Mouse (Mus musculus): ENCODE measurements at regions not wholly inside any gene's neighbourhood (a gene's known extent, or its start where the extent isn't known, plus 50 kb on each side); places are given as distances from the start of the nearest gene placed in this dataset.

DNA sequence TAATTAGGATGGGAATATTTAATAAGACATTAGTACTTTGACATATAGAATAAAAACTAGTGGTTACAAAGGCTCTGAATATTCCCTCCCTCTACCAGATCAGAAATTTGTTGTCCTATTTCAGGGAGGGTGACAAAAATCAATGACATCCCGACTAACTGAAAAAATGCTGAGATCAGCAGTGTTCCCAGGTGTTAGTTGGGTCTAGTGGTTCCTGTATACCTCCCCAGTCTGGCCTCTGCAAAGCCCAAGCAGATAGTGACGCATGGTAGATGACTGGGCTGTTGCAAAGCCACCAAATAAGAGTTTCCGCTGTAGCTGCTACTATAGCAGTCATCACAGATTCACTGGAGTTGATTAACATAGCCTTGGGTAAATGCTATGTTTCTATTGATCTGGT is 59.9 kb upstream of the Gm4791 start:
- H3K4me3 ChIP-seq (ENCODE audit: low read depth, low read length) = no peak overlapping the region
- H3K4me1 ChIP-seq (ENCODE audit: insufficient read depth) = no peaks in the 10 kb centered on the region
- TF ChIP-seq EP300 (IDR thresholded peaks at IDR 0.05; ENCODE audit: low read depth) (no peak), CTCF (IDR thresholded peaks at IDR 0.05; ENCODE audit: low read depth) (no peak)
- H3K36me3 ChIP-seq (replicated peaks; ENCODE audit: insufficient read depth, low read length) = no peaks in the 10 kb centered on the region
- DNase-seq (no peak), ATAC-seq (no peak)
- H3K27ac ChIP-seq (ENCODE audit: low read depth) = no peak overlapping the region
- WGBS (ENCODE audit: insufficient replicate concordance) = 69% methylated on average over 3 of the region's 3 CpGs
- H3K9me3 ChIP-seq (ENCODE audit: low read length) = no peaks in the 10 kb centered on the region
- H3K27me3 ChIP-seq (ENCODE audit: insufficient read depth, low read length) = no peaks in the 10 kb centered on the region
- no peak overlapping the region for H3K9ac ChIP-seq (replicated peaks)
- no peak overlapping the region for H3K4me2 ChIP-seq (ENCODE audit: low read depth, low read length)

GRCm38 (mm10) chr9:46925641-46926040 is 72.9 kb upstream of the Gm4791 start:
- H3K27me3 ChIP-seq (ENCODE audit: insufficient read depth, low read length) = no peaks in the 10 kb centered on the region
- H3K9ac ChIP-seq (replicated peaks) = no peak overlapping the region
- DNase-seq (no peak), ATAC-seq (no peak)
- H3K36me3 ChIP-seq (replicated peaks; ENCODE audit: insufficient read depth, low read length) = no peaks in the 10 kb centered on the region
- no peak for TF ChIP-seq CTCF (IDR thresholded peaks at IDR 0.05; ENCODE audit: low read depth)
- no peak for TF ChIP-seq EP300 (IDR thresholded peaks at IDR 0.05; ENCODE audit: low read depth)
- no peaks in the 10 kb centered on the region for H3K4me1 ChIP-seq (ENCODE audit: insufficient read depth)
- no peak overlapping the region for H3K27ac ChIP-seq (ENCODE audit: low read depth)
- H3K4me2 ChIP-seq (ENCODE audit: low read depth, low read length) = no peak overlapping the region
- H3K4me3 ChIP-seq (ENCODE audit: low read depth, low read length) = no peak overlapping the region
- 59% methylated on average over 3 of the region's 3 CpGs for WGBS (ENCODE audit: insufficient replicate concordance)
- no peaks in the 10 kb centered on the region for H3K9me3 ChIP-seq (ENCODE audit: low read length)

GRCm38 (mm10) chr9:46920081-46920480 is 78.5 kb upstream of the Gm4791 start:
- TF ChIP-seq CTCF (IDR thresholded peaks at IDR 0.05; ENCODE audit: low read depth) = no peak
- 86% methylated on average over 1 of the region's 1 CpGs for WGBS (ENCODE audit: insufficient replicate concordance)
- Histone ChIP-seq H3K9ac (replicated peaks) (no peak overlapping the region), H3K4me1 (ENCODE audit: insufficient read depth) (no peaks in the 10 kb centered on the region), H3K36me3 (replicated peaks; ENCODE audit: insufficient read depth, low read length) (no peaks in the 10 kb centered on the region), H3K27me3 (ENCODE audit: insufficient read depth, low read length) (no peaks in the 10 kb centered on the region), H3K9me3 (ENCODE audit: low read length) (no peaks in the 10 kb centered on the region), H3K4me3 (ENCODE audit: low read depth, low read length) (no peak overlapping the region), H3K4me2 (ENCODE audit: low read depth, low read length) (no peak overlapping the region), H3K27ac (ENCODE audit: low read depth) (no peak overlapping the region)
- no peak for ATAC-seq
- DNase-seq = no peak

DNA sequence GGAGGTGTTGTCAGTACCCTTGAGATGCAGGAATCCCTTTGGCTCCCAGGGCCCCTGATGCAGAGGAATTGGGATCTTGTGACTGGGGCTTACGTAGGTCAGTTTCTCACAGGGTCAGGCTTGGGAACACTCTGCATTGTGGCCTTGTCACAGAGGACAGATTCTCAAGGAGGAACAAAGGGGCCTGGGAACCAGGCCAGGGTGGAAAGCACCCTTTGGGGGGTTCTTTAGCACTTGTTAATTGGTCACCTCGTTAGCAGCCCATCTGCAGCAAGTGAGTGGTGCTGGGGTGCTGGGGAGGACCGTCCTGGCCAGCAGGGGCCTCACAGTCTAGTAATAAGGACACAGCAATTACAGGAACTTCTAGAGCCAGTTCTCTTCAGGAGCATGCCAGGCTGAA is 85.3 kb upstream of the Gm4791 start:
- Histone ChIP-seq H3K9me3 (ENCODE audit: low read length) (no peaks in the 10 kb centered on the region), H3K4me2 (ENCODE audit: low read depth, low read length) (no peak overlapping the region), H3K36me3 (replicated peaks; ENCODE audit: insufficient read depth, low read length) (no peaks in the 10 kb centered on the region), H3K27ac (ENCODE audit: low read depth) (no peak overlapping the region), H3K9ac (replicated peaks) (no peak overlapping the region), H3K4me1 (ENCODE audit: insufficient read depth) (no peaks in the 10 kb centered on the region), H3K27me3 (ENCODE audit: insufficient read depth, low read length) (no peaks in the 10 kb centered on the region), H3K4me3 (ENCODE audit: low read depth, low read length) (no peak overlapping the region)
- no peak for ATAC-seq
- DNase-seq = no peak
- no peak for TF ChIP-seq CTCF (IDR thresholded peaks at IDR 0.05; ENCODE audit: low read depth)
- TF ChIP-seq EP300 (IDR thresholded peaks at IDR 0.05; ENCODE audit: low read depth) = no peak
- 33% methylated on average over 3 of the region's 3 CpGs for WGBS (ENCODE audit: insufficient replicate concordance)

- no peak for TF ChIP-seq EP300 (IDR thresholded peaks at IDR 0.05; ENCODE audit: low read depth)
- no peak for TF ChIP-seq CTCF (IDR thresholded peaks at IDR 0.05; ENCODE audit: low read depth)
- H3K4me3 ChIP-seq (ENCODE audit: low read depth, low read length) = no peak overlapping the region
- H3K36me3 ChIP-seq (replicated peaks; ENCODE audit: insufficient read depth, low read length) = no peaks in the 10 kb centered on the region
- no peaks in the 10 kb centered on the region for H3K27me3 ChIP-seq (ENCODE audit: insufficient read depth, low read length)
- ATAC-seq = no peak
- no peaks in the 10 kb centered on the region for H3K9me3 ChIP-seq (ENCODE audit: low read length)
- no peak for DNase-seq
- H3K4me2 ChIP-seq (ENCODE audit: low read depth, low read length) = no peak overlapping the region
- H3K4me1 ChIP-seq (ENCODE audit: insufficient read depth) = no peaks in the 10 kb centered on the region
- H3K9ac ChIP-seq (replicated peaks) = no peak overlapping the region
- H3K27ac ChIP-seq (ENCODE audit: low read depth) = no peak overlapping the region
- 44% methylated on average over 6 of the region's 6 CpGs for WGBS (ENCODE audit: insufficient replicate concordance)
Observed at GRCm38 (mm10) chr9:46909412-46910013, 89.0 kb upstream of the Gm4791 start.

DNA sequence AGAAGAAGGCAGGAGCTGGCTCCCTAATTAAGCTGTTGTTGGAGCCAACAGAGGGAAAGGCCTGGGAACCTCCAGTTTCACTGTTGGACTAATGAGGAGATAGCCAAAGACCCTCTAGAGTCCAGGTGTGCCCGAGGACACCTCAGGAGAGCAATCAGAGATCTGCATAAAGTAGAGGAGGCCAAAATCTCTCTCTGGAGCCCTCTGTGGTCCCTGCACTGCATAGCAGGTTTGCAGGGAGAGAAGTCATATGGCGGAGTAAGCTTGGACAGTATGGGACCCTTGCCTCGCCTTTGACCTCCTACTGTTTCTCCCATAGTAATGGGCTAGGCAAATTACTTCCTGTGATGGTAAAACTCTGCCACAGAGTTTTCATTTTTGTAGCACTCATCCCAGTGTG is 93.5 kb upstream of the Gm4791 start:
- H3K27me3 ChIP-seq (ENCODE audit: insufficient read depth, low read length) = no peaks in the 10 kb centered on the region
- no peaks in the 10 kb centered on the region for H3K4me1 ChIP-seq (ENCODE audit: insufficient read depth)
- no peak overlapping the region for H3K9ac ChIP-seq (replicated peaks)
- no peaks in the 10 kb centered on the region for H3K36me3 ChIP-seq (replicated peaks; ENCODE audit: insufficient read depth, low read length)
- WGBS (ENCODE audit: insufficient replicate concordance) = 74% methylated on average over 3 of the region's 3 CpGs
- H3K27ac ChIP-seq (ENCODE audit: low read depth) = no peak overlapping the region
- H3K4me3 ChIP-seq (ENCODE audit: low read depth, low read length) = no peak overlapping the region
- no peak overlapping the region for H3K4me2 ChIP-seq (ENCODE audit: low read depth, low read length)
- DNase-seq (no peak), ATAC-seq (no peak)
- no peak for TF ChIP-seq EP300 (IDR thresholded peaks at IDR 0.05; ENCODE audit: low read depth)
- no peak for TF ChIP-seq CTCF (IDR thresholded peaks at IDR 0.05; ENCODE audit: low read depth)
- H3K9me3 ChIP-seq (ENCODE audit: low read length) = no peaks in the 10 kb centered on the region

Measured in liver, postnatal 0 days (tissue).